In the genomic region with DNA sequence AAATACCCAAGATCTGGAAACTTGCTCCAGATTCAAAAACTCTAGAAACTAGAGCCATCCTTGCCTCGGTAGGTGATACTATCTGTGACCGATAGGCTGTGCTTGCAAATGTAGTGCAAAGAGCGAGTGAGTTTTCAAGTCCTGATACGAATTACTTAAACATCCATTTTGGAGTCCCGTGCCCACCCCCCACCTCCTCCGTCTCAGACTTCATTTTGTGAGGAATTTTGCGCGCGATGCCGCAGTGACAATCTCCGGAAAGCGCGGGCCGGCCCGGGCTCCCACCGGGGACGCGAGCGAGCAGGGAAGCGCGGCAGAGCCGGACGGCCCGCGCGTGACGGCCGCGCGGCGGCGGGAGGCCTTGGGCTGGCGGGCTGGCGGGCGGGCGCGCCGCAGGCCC, we compare ENCODE assay signal across 9 mouse cellular contexts. TPM values are rescaled to one million over a fixed set of nuclear protein-coding genes. Genes with fewer than 3 reads are reported as not detected.
DNase-seq lines count a peak whose midpoint lies in the region; ATAC-seq and TF ChIP-seq lines count a peak whose summit lies in the region.
"Had no signal": no experiment of that assay in that cellular context is flagged by ENCODE, and none has a peak within 500 bp of the region (broad histone marks: within the 10 kb centered on the region; RNA-seq: fewer than 3 reads in every experiment).

No protein-coding gene starts in this region.

- TF ChIP-seq POLR2A in testis, adult 2 months (IDR thresholded peaks at IDR 0.05; ENCODE audit: control insufficient read depth, low read depth, low read length), result no peak

- peak; percentile 13; the same call in 1 of the 2 replicates for ATAC-seq in lung, embryonic 14.5 days (ENCODE audit: insufficient read depth)
- peak; percentile 16; the same call in 1 of the 2 replicates for ATAC-seq in forebrain, embryonic 15.5 days (replicated peaks)
- ATAC-seq in kidney, postnatal 0 days (replicated peaks; ENCODE audit: low FRiP score, low read depth), result peak; percentile 19
- peak; percentile 20 for ATAC-seq in midbrain, embryonic 12.5 days (ENCODE audit: low FRiP score, low read depth)
- no peak for ATAC-seq in megakaryocyte-erythroid progenitor cell, adult 5-6 weeks (replicated peaks; ENCODE audit: low FRiP score, low TSS enrichment, poor library complexity, severe bottlenecking)

- H3K4me1 ChIP-seq in lung, embryonic 14.5 days (ENCODE audit: insufficient read depth), result 0 out of 2 replicates have a peak, but pooled peaks cover 6% of the 10 kb centered on the region
- H3K4me1 ChIP-seq in forebrain, embryonic 15.5 days, result peaks cover 36% of the 10 kb centered on the region
- H3K4me1 ChIP-seq in kidney, postnatal 0 days (replicated peaks; ENCODE audit: insufficient read depth, low read length), result 0 out of 2 replicates have a peak, but pooled peaks cover 3% of the 10 kb centered on the region
- H3K4me1 ChIP-seq in midbrain, embryonic 12.5 days, result peaks cover 29% of the 10 kb centered on the region
- H3K4me1 ChIP-seq in testis, adult 2 months (ENCODE audit: control insufficient read depth, insufficient read depth, low read length), result peaks cover 2% of the 10 kb centered on the region; the same call in 1 of the 2 replicates

- no peaks in the 10 kb centered on the region for H3K27me3 ChIP-seq in lung, embryonic 14.5 days (ENCODE audit: insufficient read depth, low read length)
- no peaks in the 10 kb centered on the region for H3K27me3 ChIP-seq in forebrain, embryonic 15.5 days
- H3K27me3 ChIP-seq in kidney, postnatal 0 days (ENCODE audit: insufficient read depth, low read length), result no peaks in the 10 kb centered on the region
- H3K27me3 ChIP-seq in midbrain, embryonic 12.5 days, result no peaks in the 10 kb centered on the region
- no peaks in the 10 kb centered on the region for H3K27me3 ChIP-seq in testis, adult 2 months (ENCODE audit: control insufficient read depth, insufficient read depth, low read length)

- H3K4me3 ChIP-seq in lung, embryonic 14.5 days (ENCODE audit: low read depth, low read length), result peak overlapping the region; percentile 87
- H3K4me3 ChIP-seq in forebrain, embryonic 15.5 days, result peak overlapping the region; percentile 80
- peak overlapping the region; percentile 97 for H3K4me3 ChIP-seq in kidney, postnatal 0 days (replicated peaks; ENCODE audit: low read depth, low read length)
- peak overlapping the region; percentile 99 for H3K4me3 ChIP-seq in midbrain, embryonic 12.5 days
- peak overlapping the region; percentile 88 for H3K4me3 ChIP-seq in testis, adult 2 months (ENCODE audit: control insufficient read depth, low read depth, low read length)

- peak overlapping the region; percentile 89 for H3K4me2 ChIP-seq in lung, embryonic 14.5 days
- H3K4me2 ChIP-seq in forebrain, embryonic 15.5 days (replicated peaks), result peak overlapping the region; percentile 51
- H3K4me2 ChIP-seq in kidney, postnatal 0 days (ENCODE audit: low read length), result peak overlapping the region; percentile 58
- H3K4me2 ChIP-seq in midbrain, embryonic 12.5 days (replicated peaks), result peak overlapping the region; percentile 65

- peak; percentile 68 for TF ChIP-seq CTCF in lung, embryonic 14.5 days (IDR thresholded peaks at IDR 0.05; ENCODE audit: low read depth)
- TF ChIP-seq CTCF in kidney, postnatal 0 days (IDR thresholded peaks at IDR 0.05; ENCODE audit: low read depth), result peak; percentile 54
- TF ChIP-seq CTCF in testis, adult 2 months (IDR thresholded peaks at IDR 0.05; ENCODE audit: control insufficient read depth, insufficient read depth, insufficient replicate concordance, low read depth, low read length), result no peak

- no peaks in the 10 kb centered on the region for H3K9me3 ChIP-seq in lung, embryonic 14.5 days (ENCODE audit: low read depth, low read length)
- H3K9me3 ChIP-seq in forebrain, embryonic 15.5 days, result no peaks in the 10 kb centered on the region
- H3K9me3 ChIP-seq in kidney, postnatal 0 days (replicated peaks; ENCODE audit: low read length), result no peaks in the 10 kb centered on the region
- no peaks in the 10 kb centered on the region for H3K9me3 ChIP-seq in midbrain, embryonic 12.5 days

- H3K9ac ChIP-seq in lung, embryonic 14.5 days, result peak overlapping the region; percentile 95
- peak overlapping the region; percentile 100 for H3K9ac ChIP-seq in forebrain, embryonic 15.5 days (replicated peaks)
- H3K9ac ChIP-seq in kidney, postnatal 0 days (ENCODE audit: low read depth, low read length), result peak overlapping the region; percentile 99
- peak overlapping the region; percentile 100 for H3K9ac ChIP-seq in midbrain, embryonic 12.5 days (replicated peaks)

- H3K36me3 ChIP-seq in lung, embryonic 14.5 days (ENCODE audit: insufficient read depth), result 0 out of 2 replicates have a peak, but pooled peaks cover 10% of the 10 kb centered on the region
- H3K36me3 ChIP-seq in forebrain, embryonic 15.5 days, result peaks cover 5% of the 10 kb centered on the region; the same call in 1 of the 2 replicates
- no peaks in the 10 kb centered on the region; the same call in 1 of the 2 replicates for H3K36me3 ChIP-seq in kidney, postnatal 0 days (ENCODE audit: insufficient read depth, low read length)
- no peaks in the 10 kb centered on the region for H3K36me3 ChIP-seq in midbrain, embryonic 12.5 days
- H3K36me3 ChIP-seq in testis, adult 2 months (ENCODE audit: control insufficient read depth, insufficient read depth, low read length), result no peaks in the 10 kb centered on the region

- peak; percentile 80 for DNase-seq in lung, embryonic 14.5 days
- no peak for DNase-seq in lung, postnatal 14 days
- DNase-seq in adipocyte (ENCODE audit: low spot score), result peak; percentile 81
- peak; percentile 94 for DNase-seq in kidney, postnatal 0 days (ENCODE audit: low spot score)

- peak overlapping the region; percentile 100 for H3K27ac ChIP-seq in lung, embryonic 14.5 days (ENCODE audit: low read depth)
- peak overlapping the region; percentile 100 for H3K27ac ChIP-seq in forebrain, embryonic 15.5 days (replicated peaks)
- H3K27ac ChIP-seq in kidney, postnatal 0 days, result peak overlapping the region; percentile 100
- peak overlapping the region; percentile 100 for H3K27ac ChIP-seq in midbrain, embryonic 12.5 days (replicated peaks)
- peak overlapping the region; percentile 95 for H3K27ac ChIP-seq in testis, adult 2 months (ENCODE audit: control insufficient read depth, insufficient read depth, low read depth, low read length)

- under 1% methylated on average over 38 of the region's 38 CpGs for WGBS in lung, embryonic 14.5 days
- under 1% methylated on average over 33 of the region's 38 CpGs for WGBS in forebrain, embryonic 15.5 days
- WGBS in kidney, postnatal 0 days, result under 1% methylated on average over 38 of the region's 38 CpGs
- under 1% methylated on average over 21 of the region's 38 CpGs for WGBS in midbrain, embryonic 12.5 days

RNA-seq across cellular contexts. Expression of a gene that starts 1.8 kb away (rescaled TPM):
- polyA plus RNA-seq in lung, embryonic 14.5 days (2014; fragmentation: Nextera tagmentation; extraction: Ambion mirVana), result 66.8 and 72.3 TPM in 2 replicates
- 57.6 and 61.4 TPM in 2 replicates for polyA plus RNA-seq in forebrain, embryonic 15.5 days (2015; fragmentation: Nextera tagmentation; extraction: Ambion mirVana)
- polyA plus RNA-seq in kidney, postnatal 0 days (2015; fragmentation: Nextera tagmentation; extraction: Ambion mirVana), result 40.5 and 41.3 TPM in 2 replicates
- 70.8 and 75.9 TPM in 2 replicates for polyA plus RNA-seq in midbrain, embryonic 12.5 days (2016; fragmentation: Nextera tagmentation; extraction: Ambion mirVana)
- polyA plus RNA-seq in testis, adult 2 months (2012; rRNA removed), result 8.7 and 8.9 TPM in 2 replicates
- total RNA-seq in megakaryocyte-erythroid progenitor cell, adult 5-6 weeks (2014; fragmentation: Nextera tagmentation), result 72.7 and 84.4 TPM in 2 replicates
- total RNA-seq in megakaryocyte-erythroid progenitor cell, adult 5-6 weeks (2017), result 101 and 111 TPM in 2 replicates

RNA-seq across cellular contexts. Expression of a gene that starts 8.0 kb away (rescaled TPM):
- polyA plus RNA-seq in lung, embryonic 14.5 days (2014; fragmentation: Nextera tagmentation; extraction: Ambion mirVana), result not detected in 2 replicates
- not detected in 2 replicates for polyA plus RNA-seq in forebrain, embryonic 15.5 days (2015; fragmentation: Nextera tagmentation; extraction: Ambion mirVana)
- not detected in 2 replicates for polyA plus RNA-seq in kidney, postnatal 0 days (2015; fragmentation: Nextera tagmentation; extraction: Ambion mirVana)
- polyA plus RNA-seq in midbrain, embryonic 12.5 days (2016; fragmentation: Nextera tagmentation; extraction: Ambion mirVana), result not detected in 2 replicates
- not detected in 2 replicates for polyA plus RNA-seq in testis, adult 2 months (2012; rRNA removed)
- not detected in 2 replicates for total RNA-seq in megakaryocyte-erythroid progenitor cell, adult 5-6 weeks (2014; fragmentation: Nextera tagmentation)
- not detected in 2 replicates for total RNA-seq in megakaryocyte-erythroid progenitor cell, adult 5-6 weeks (2017)
- polyA plus RNA-seq: gonadal fat pad, adult 2 months had no signal
